Mouse (Mus musculus) CH12.LX (cell line): ENCODE results near the gene Bcat1. TPM values are rescaled to one million over a fixed set of nuclear protein-coding genes. Genes with fewer than 3 reads are reported as not detected.

Experiments used
- DNase-seq: peaks from one replicate; pipeline ENCODE4 v3.0.0-alpha.2; 2013; ENCODE audit errors: extremely low read depth
- H3K27ac ChIP-seq: 2 replicates; pipeline ENCODE4 v1.5.1; 2012; ENCODE audit warnings: low read depth, mild to moderate bottlenecking, control low read depth, moderate library complexity; ENCODE audit not compliant: insufficient read depth
- H3K27me3 ChIP-seq: replicated peaks from 2 replicates; pipeline ENCODE3; 2012; ENCODE audit warnings: inconsistent platforms
- H3K36me3 ChIP-seq, 2 experiments: replicated peaks in 1 of 2; 2 replicates each; pipeline versions ENCODE3 to v1.6.1; 2012; ENCODE audit warnings: inconsistent platforms in 1 of 2, low read length in 1 of 2, mild to moderate bottlenecking in 1 of 2, mixed read lengths in 1 of 2, moderate library complexity in 1 of 2; ENCODE audit not compliant: control insufficient read depth in 1 of 2, insufficient read depth in 1 of 2
- H3K4me1 ChIP-seq, 2 experiments: 2 replicates each; pipeline ENCODE4 v1.6.1; 2012; ENCODE audit warnings: inconsistent platforms in 1 of 2, moderate library complexity in 1 of 2; ENCODE audit not compliant: insufficient read depth in 2 of 2, control insufficient read depth in 1 of 2
- H3K4me2 ChIP-seq: 2 replicates; pipeline ENCODE4 v1.6.1; 2012; ENCODE audit warnings: low read depth, mild to moderate bottlenecking, control low read depth; ENCODE audit not compliant: poor library complexity, insufficient read depth, severe bottlenecking
- H3K4me3 ChIP-seq, 3 experiments: fragments of 150-350 bp in 1 of 3; sonication (generic) in 1 of 3; replicated peaks in 1 of 3; 2 replicates each; pipeline versions ENCODE3 to v1.5.1; 2011 to 2012; ENCODE audit warnings: low read depth in 2 of 3, low read length in 2 of 3, mild to moderate bottlenecking in 2 of 3, moderate library complexity in 2 of 3, control low read depth in 1 of 3, improper control_type of control experiment in 1 of 3, inconsistent platforms in 1 of 3, mixed read lengths in 1 of 3; ENCODE audit not compliant: poor library complexity in 1 of 3
- H3K79me2 ChIP-seq: replicated peaks from 2 replicates; pipeline ENCODE4 v1.6.1; 2012; ENCODE audit warnings: mild to moderate bottlenecking, moderate library complexity; ENCODE audit not compliant: control insufficient read depth, poor library complexity, insufficient read depth, severe bottlenecking; ENCODE audit errors: extremely low read depth
- H3K9ac ChIP-seq: 2 replicates; pipeline ENCODE4 v1.6.1; 2012; ENCODE audit warnings: low read depth, mild to moderate bottlenecking, control low read depth, moderate library complexity; ENCODE audit not compliant: insufficient read depth
- H3K9me3 ChIP-seq: replicated peaks from 2 replicates; pipeline ENCODE3; 2012; ENCODE audit warnings: low read length, inconsistent platforms, mixed read lengths
- BHLHE40 ChIP-seq: IDR thresholded peaks from 2 replicates; pipeline ENCODE4 v1.6.1; 2011; ENCODE audit warnings: mild to moderate bottlenecking, low read depth, low read length, improper control_type of control experiment
- CHD2 ChIP-seq: IDR thresholded peaks from 2 replicates; pipeline ENCODE4 v1.6.1; 2011; ENCODE audit warnings: low read length, improper control_type of control experiment
- E2F4 ChIP-seq: IDR thresholded peaks from 2 replicates; pipeline ENCODE4 v1.6.1; 2011; ENCODE audit warnings: low read depth, low read length, improper control_type of control experiment; ENCODE audit not compliant: insufficient replicate concordance
- ELF1 ChIP-seq: IDR thresholded peaks from 2 replicates; pipeline ENCODE4 v1.6.1; 2014; ENCODE audit warnings: low read depth, mild to moderate bottlenecking, inconsistent platforms, low read length, improper control_type of control experiment
- ETS1 ChIP-seq: conservative IDR thresholded peaks from 2 replicates; pipeline ENCODE4 v1.6.1; 2012; ENCODE audit warnings: low read depth, mild to moderate bottlenecking, inconsistent platforms, low read length, improper control_type of control experiment, moderate library complexity
- GABPA ChIP-seq: IDR thresholded peaks from 2 replicates; pipeline ENCODE4 v1.6.1; 2012; ENCODE audit warnings: low read depth, low read length, improper control_type of control experiment, inconsistent platforms; ENCODE audit not compliant: insufficient replicate concordance
- IRF4 ChIP-seq: IDR thresholded peaks from 2 replicates; pipeline ENCODE4 v1.6.1; 2014; ENCODE audit warnings: low read depth, mild to moderate bottlenecking, inconsistent platforms, low read length, improper control_type of control experiment
- KAT2A ChIP-seq: IDR thresholded peaks from 2 replicates; pipeline ENCODE4 v1.6.1; 2012; ENCODE audit warnings: low read length, improper control_type of control experiment, inconsistent platforms; ENCODE audit not compliant: insufficient replicate concordance
- MAFK ChIP-seq: IDR thresholded peaks from 2 replicates; pipeline ENCODE4 v1.6.1; 2011; ENCODE audit warnings: low read length, improper control_type of control experiment; ENCODE audit not compliant: insufficient replicate concordance
- MAZ ChIP-seq: IDR thresholded peaks from 2 replicates; pipeline ENCODE4 v1.6.1; 2012; ENCODE audit warnings: low read depth, mild to moderate bottlenecking, inconsistent platforms, low read length, improper control_type of control experiment, moderate library complexity
- MEF2A ChIP-seq: IDR thresholded peaks from 2 replicates; pipeline ENCODE4 v1.6.1; 2014; ENCODE audit warnings: low read depth, mild to moderate bottlenecking, inconsistent platforms, low read length, improper control_type of control experiment, borderline replicate concordance
- MXI1 ChIP-seq: IDR thresholded peaks from 2 replicates; pipeline ENCODE4 v1.6.1; 2011; ENCODE audit warnings: mild to moderate bottlenecking, low read depth, low read length, improper control_type of control experiment
- MYC ChIP-seq: IDR thresholded peaks from 2 replicates; pipeline ENCODE4 v1.6.1; 2011; ENCODE audit warnings: low read depth, mild to moderate bottlenecking, improper control_type of control experiment, low read length
- PAX5 ChIP-seq: IDR thresholded peaks from 2 replicates; pipeline ENCODE4 v1.6.1; 2012; ENCODE audit warnings: low read length, inconsistent platforms, mixed read lengths
- POLR2A ChIP-seq: IDR thresholded peaks from 2 replicates; pipeline ENCODE4 v1.6.1; 2011; ENCODE audit warnings: low read depth, mild to moderate bottlenecking, improper control_type of control experiment, low read length
- SIN3A ChIP-seq: IDR thresholded peaks from 2 replicates; pipeline ENCODE4 v1.6.1; 2012; ENCODE audit warnings: low read length, improper control_type of control experiment, inconsistent platforms
- SMC3 ChIP-seq: IDR thresholded peaks from 2 replicates; pipeline ENCODE4 v1.6.1; 2011; ENCODE audit warnings: low read depth, low read length, improper control_type of control experiment
- TBP ChIP-seq: conservative IDR thresholded peaks from 2 replicates; pipeline ENCODE4 v1.6.1; 2011; ENCODE audit warnings: low read depth, low read length, improper control_type of control experiment
- TCF12 ChIP-seq: IDR thresholded peaks from 2 replicates; pipeline ENCODE4 v1.6.1; 2014; ENCODE audit warnings: low read depth, mild to moderate bottlenecking, inconsistent platforms, low read length, improper control_type of control experiment
- UBTF ChIP-seq: IDR thresholded peaks from 2 replicates; pipeline ENCODE4 v1.6.1; 2012; ENCODE audit warnings: low read depth, mild to moderate bottlenecking, inconsistent platforms, low read length, improper control_type of control experiment, moderate library complexity
- USF2 ChIP-seq: conservative IDR thresholded peaks from 2 replicates; pipeline ENCODE4 v1.6.1; 2011; ENCODE audit warnings: low read depth, low read length, improper control_type of control experiment
- ZNF384 ChIP-seq: IDR thresholded peaks from 2 replicates; pipeline ENCODE4 v1.6.1; 2012; ENCODE audit warnings: low read depth, low read length, improper control_type of control experiment, inconsistent platforms
- dilution Hi-C: fragments of 300-500 bp; cut with MboI; formaldehyde crosslinking; loops from 2 replicates; pipeline ENCODE4 v1.14.3; 2020; ENCODE audit warnings: low sequenced_read_pairs; ENCODE audit not compliant: extremely low pct_unique_long_range_greater_than_20kb, extremely low pct_ligation_motif_present
- in situ Hi-C: fragments of 300-500 bp; cut with MboI; formaldehyde crosslinking; loops from 3 replicates; pipeline ENCODE4 v1.14.3; 2019; ENCODE audit warnings: low sequenced_read_pairs, low pct_ligation_motif_present, low pct_unique_long_range_greater_than_20kb, mixed read lengths
- polyA plus RNA-seq: library from polyadenylated mRNA; unstranded; fragments of >175 nt; gene quantifications from 2 replicates; pipeline ENCODE4 v1.2.1, GENCODE M21; 2012; ENCODE audit warnings: low read depth; ENCODE audit not compliant: insufficient read length
- total RNA-seq, 2 experiments: library from RNA; depleted of rRNA; stranded (reverse); fragments of 300-350 nt in 1 of 2; fragments of >200 nt in 1 of 2; gene quantifications; 2 replicates each; pipeline ENCODE4 v1.2.3; 2012 to 2014

Bcat1 gene
- total and polyA plus RNA-seq, 3 experiments: 141 to 199 (median 176) TPM

- Histone ChIP-seq H3K9me3 (peaks cover 12% of the 10 kb centered on the region), H3K9ac (no peak overlapping the region), H3K79me2 (peaks cover 53% of the 10 kb centered on the region), H3K27ac (no peak overlapping the region), H3K4me2 (no peak overlapping the region), H3K27me3 (no peaks in the 10 kb centered on the region), H3K4me3 (no peak overlapping the region), H3K36me3 (peaks cover 7 to 53% of the 10 kb centered on the region in 2 experiments), H3K4me1 (peaks cover 12 to 44% of the 10 kb centered on the region in 2 experiments)
- DNase-seq: no peak
- no peak for TF ChIP-seq ELF1
- TF ChIP-seq SIN3A: 0 out of 2 replicates have a peak, but pooled peaks have one; percentile 25
- in situ Hi-C loops: no loop called here
- dilution Hi-C loops: no loop called here
These were observed 49.7 kb upstream of the Bcat1 start for GRCm38 (mm10) chr6:145125591-145126113.

GRCm38 (mm10) chr6:145124621-145125020 is 48.6 kb upstream of the Bcat1 start:
- Histone ChIP-seq H3K27me3 (no peaks in the 10 kb centered on the region), H3K27ac (no peak overlapping the region), H3K36me3 (peaks cover 7 to 45% of the 10 kb centered on the region in 2 experiments), H3K4me3 (no peak overlapping the region), H3K9me3 (peaks cover 12% of the 10 kb centered on the region), H3K4me2 (peak overlapping the region; percentile 18; the same call in 1 of the 2 replicates), H3K79me2 (peaks cover 53% of the 10 kb centered on the region), H3K4me1 (peaks cover 14 to 51% of the 10 kb centered on the region in 2 experiments), H3K9ac (no peak overlapping the region)
- in situ Hi-C loops (no loop called here), dilution Hi-C loops (no loop called here)
- DNase-seq: no peak
- TF ChIP-seq POLR2A (no peak), MXI1 (no peak), ZNF384 (peak; percentile 56)

GRCm38 (mm10) chr6:145123136-145124060 is 47.4 kb upstream of the Bcat1 start:
- Histone ChIP-seq H3K27me3 (no peaks in the 10 kb centered on the region), H3K79me2 (peaks cover 43% of the 10 kb centered on the region), H3K9ac (peak overlapping the region; percentile 79), H3K4me2 (peak overlapping the region; percentile 100), H3K4me1 (peaks cover 17 to 42% of the 10 kb centered on the region in 2 experiments), H3K9me3 (peaks cover 12% of the 10 kb centered on the region), H3K36me3 (peaks cover 6 to 35% of the 10 kb centered on the region in 2 experiments), H3K27ac (peak overlapping the region; percentile 85), H3K4me3 (peak overlapping the region; percentile 66 to 80 (median 68))
- DNase-seq: peak; percentile 96
- dilution Hi-C loops: no loop called here
- in situ Hi-C loops: no loop called here
- TF ChIP-seq SMC3: no peak; the same call in 1 of the 2 replicates
- TF ChIP-seq GABPA: no peak
- TF ChIP-seq PAX5: no peak
- TF ChIP-seq MEF2A: peak; percentile 96
- peak; percentile 67 for TF ChIP-seq MYC
- 0 out of 2 replicates have a peak, but pooled peaks have one; percentile 31 for TF ChIP-seq POLR2A
- peak; percentile 90 for TF ChIP-seq MAZ
- peak; percentile 97 for TF ChIP-seq BHLHE40
- TF ChIP-seq CHD2: peak; percentile 96
- no peak for TF ChIP-seq USF2
- no peak; the same call in none of the 2 replicates for TF ChIP-seq MXI1
- peak; percentile 100 for TF ChIP-seq IRF4
- TF ChIP-seq ZNF384: peak; percentile 93
- 0 out of 2 replicates have a peak, but pooled peaks have one; percentile 54 for TF ChIP-seq KAT2A
- no peak for TF ChIP-seq E2F4
- peak; percentile 47; the same call in 1 of the 2 replicates for TF ChIP-seq TBP
- TF ChIP-seq TCF12: peak; percentile 98
- peak; percentile 100 for TF ChIP-seq ETS1
- peak; percentile 85 for TF ChIP-seq MAFK
- no peak for TF ChIP-seq UBTF
